Mouse (Mus musculus) ES-E14 (cell line): Measurements from ENCODE around the gene Tbc1d2b. TPM values are rescaled to one million over a fixed set of nuclear protein-coding genes. Genes with fewer than 3 reads are reported as not detected.

Experiments
- DNase-seq: peaks from one replicate; pipeline ENCODE4 v3.0.0-alpha.2; 2013; ENCODE audit warnings: low read depth, low spot score
- H3K27ac ChIP-seq: 2 replicates; pipeline ENCODE4 v1.5.1; 2012; ENCODE audit warnings: low read depth, mild to moderate bottlenecking, low read length, moderate library complexity, mixed read lengths; ENCODE audit not compliant: poor library complexity, insufficient read depth, severe bottlenecking
- H3K36me3 ChIP-seq: 2 replicates; pipeline ENCODE4 v1.6.1; 2012; ENCODE audit warnings: mild to moderate bottlenecking, low read length, moderate library complexity, mixed read lengths; ENCODE audit not compliant: control insufficient read depth, poor library complexity, insufficient read depth, severe bottlenecking
- H3K4me1 ChIP-seq, 2 experiments: fragments of 150-350 bp in 1 of 2; sonication (generic) in 1 of 2; 2 replicates each; pipeline ENCODE4 v1.6.1; 2012; ENCODE audit warnings: low read length in 2 of 2, mild to moderate bottlenecking in 1 of 2, mixed read lengths in 1 of 2; ENCODE audit not compliant: control insufficient read depth in 2 of 2, insufficient read depth in 2 of 2, poor library complexity in 1 of 2
- H3K4me3 ChIP-seq, 2 experiments: fragments of 150-350 bp in 1 of 2; sonication (generic) in 1 of 2; 2 replicates each; pipeline ENCODE4 v1.5.1; 2012; ENCODE audit warnings: low read length in 2 of 2, low read depth in 1 of 2, mild to moderate bottlenecking in 1 of 2, mixed read lengths in 1 of 2; ENCODE audit not compliant: insufficient read depth in 1 of 2, poor library complexity in 1 of 2, severe bottlenecking in 1 of 2
- H3K9ac ChIP-seq: 2 replicates; pipeline ENCODE4 v1.6.1; 2012; ENCODE audit warnings: low read depth, mild to moderate bottlenecking, low read length, mixed read lengths; ENCODE audit not compliant: poor library complexity, insufficient read depth, severe bottlenecking
- H3K9me3 ChIP-seq: fragments of 150-350 bp; sonication (generic); 2 replicates; pipeline ENCODE4 v1.6.1; 2012; ENCODE audit warnings: low read depth, mild to moderate bottlenecking, low read length; ENCODE audit not compliant: control insufficient read depth, insufficient read depth
- CHD2 ChIP-seq: IDR thresholded peaks from 2 replicates; pipeline ENCODE4 v1.6.1; 2014; ENCODE audit warnings: mild to moderate bottlenecking, low read depth, low read length, inconsistent platforms
- HCFC1 ChIP-seq: IDR thresholded peaks from 2 replicates; pipeline ENCODE4 v1.6.1; 2012; ENCODE audit warnings: low read length, inconsistent platforms, borderline replicate concordance; ENCODE audit not compliant: insufficient read depth
- MAFK ChIP-seq: IDR thresholded peaks from 2 replicates; pipeline ENCODE4 v1.6.1; 2014; ENCODE audit warnings: mild to moderate bottlenecking, low read depth, low read length, inconsistent platforms; ENCODE audit not compliant: insufficient read depth
- ZC3H11A ChIP-seq: IDR thresholded peaks from 2 replicates; pipeline ENCODE4 v1.6.1; 2012; ENCODE audit warnings: low read depth, mild to moderate bottlenecking, inconsistent platforms, low read length, borderline replicate concordance
- ZNF384 ChIP-seq: IDR thresholded peaks from 2 replicates; pipeline ENCODE4 v1.6.1; 2012; ENCODE audit warnings: low read depth, low read length, inconsistent platforms
- in situ Hi-C, 2 experiments: fragments of 600-800 bp; cut with MboI; formaldehyde crosslinking; loops; one replicate each; pipeline ENCODE4 v1.15.1; 2025; ENCODE audit warnings: low sequenced_read_pairs in 2 of 2, inconsistent platforms in 1 of 2; ENCODE audit not compliant: unreplicated experiment in 2 of 2
- total RNA-seq: library from RNA; depleted of rRNA; stranded (reverse); fragments of 300-350 nt; gene quantifications from 2 replicates; pipeline ENCODE4 v1.2.3, GENCODE M21; 2012

Tbc1d2b gene
- total RNA-seq, 1 experiment, result 10.2 TPM

DNA sequence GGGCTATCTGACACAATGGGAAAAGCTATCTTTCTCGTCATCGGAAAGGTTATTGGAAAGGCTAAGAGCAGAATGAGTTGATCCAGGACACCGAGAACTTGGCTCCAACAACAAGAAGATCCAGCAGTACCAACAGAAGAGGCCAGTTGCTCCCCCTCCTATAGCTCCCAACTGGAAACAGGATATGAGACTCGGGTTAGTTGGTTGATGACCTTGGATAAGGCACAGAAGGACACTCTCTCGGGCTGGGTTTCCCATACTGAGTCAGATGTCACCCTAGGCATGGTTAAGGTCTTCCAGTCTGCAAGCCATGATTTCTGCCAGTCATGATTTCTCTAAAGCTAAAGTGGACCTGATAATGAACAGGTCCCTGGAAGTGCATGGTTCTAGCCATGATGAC, 35.8 kb downstream of the Tbc1d2b start:
- Histone ChIP-seq H3K27ac (no peak overlapping the region), H3K9me3 (no peaks in the 10 kb centered on the region), H3K4me3 (no peak overlapping the region), H3K36me3 (no peaks in the 10 kb centered on the region), H3K4me1 (peaks cover 0 to 7% of the 10 kb centered on the region in 2 experiments; a peak in 1 of 4 replicates), H3K9ac (no peak overlapping the region)
- no peak for DNase-seq
- TF ChIP-seq ZNF384, result no peak
- no peak for TF ChIP-seq HCFC1
- no peak for TF ChIP-seq CHD2
- no peak for TF ChIP-seq ZC3H11A
- no peak for TF ChIP-seq MAFK
- in situ Hi-C loops, result no loop called here

DNA sequence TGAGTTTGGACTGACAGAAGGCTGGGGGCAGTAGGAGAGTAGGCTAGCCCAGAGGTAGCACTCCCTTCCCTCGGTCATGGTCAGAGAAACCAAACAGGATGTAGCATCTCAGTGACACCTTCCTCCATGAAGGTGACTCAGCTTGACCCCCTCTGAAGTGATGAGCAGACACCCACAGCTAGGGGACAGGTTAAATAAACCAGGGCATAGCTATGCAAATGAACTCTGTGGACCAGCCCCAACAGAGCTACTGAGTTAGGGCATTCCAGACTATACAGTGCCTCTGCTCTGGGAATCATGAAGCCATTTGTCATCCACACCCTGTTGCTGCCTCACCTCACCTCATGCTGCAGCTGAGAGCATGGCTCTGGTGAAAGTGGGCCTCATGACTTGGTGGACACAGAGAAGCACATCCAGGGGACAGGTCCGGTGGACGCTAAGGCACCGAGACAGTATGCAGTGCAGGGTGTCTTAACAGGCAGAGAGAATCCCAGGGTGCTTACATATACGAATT, 36.6 kb downstream of the Tbc1d2b start:
- in situ Hi-C loops, result no loop called here
- H3K4me3 ChIP-seq, result no peak overlapping the region

GRCm38 (mm10) chr9:90232781-90233690, 37.6 kb downstream of the Tbc1d2b start:
- no peak overlapping the region for H3K9ac ChIP-seq
- in situ Hi-C loops, result no loop called here

More for the DNA sequence above, 36.6 kb downstream of the Tbc1d2b start:
- Histone ChIP-seq H3K9me3 (no peaks in the 10 kb centered on the region), H3K27ac (no peak overlapping the region), H3K36me3 (no peaks in the 10 kb centered on the region), H3K9ac (no peak overlapping the region), H3K4me1 (peaks cover 0 to 7% of the 10 kb centered on the region in 2 experiments; a peak in 1 of 4 replicates)
- no peak for DNase-seq
- TF ChIP-seq ZNF384 (no peak), ZC3H11A (no peak), MAFK (no peak), CHD2 (no peak), HCFC1 (no peak)

GRCm38 (mm10) chr9:90227171-90227570, 43.4 kb downstream of the Tbc1d2b start:
- Histone ChIP-seq H3K4me3 (no peak overlapping the region), H3K27ac (no peak overlapping the region), H3K9me3 (no peaks in the 10 kb centered on the region), H3K36me3 (peaks cover 4% of the 10 kb centered on the region; the same call in 1 of the 2 replicates), H3K9ac (no peak overlapping the region), H3K4me1 (no peaks in the 10 kb centered on the region)
- TF ChIP-seq HCFC1, result no peak
- TF ChIP-seq CHD2, result no peak
- no peak for TF ChIP-seq MAFK
- TF ChIP-seq ZC3H11A, result no peak
- in situ Hi-C loops, result no loop called here
- no peak for DNase-seq

More at GRCm38 (mm10) chr9:90232781-90233690, 37.6 kb downstream of the Tbc1d2b start:
- Histone ChIP-seq H3K36me3 (no peaks in the 10 kb centered on the region), H3K4me3 (no peak overlapping the region), H3K27ac (no peak overlapping the region), H3K4me1 (peaks cover 0 to 7% of the 10 kb centered on the region in 2 experiments; a peak in 1 of 4 replicates), H3K9me3 (no peaks in the 10 kb centered on the region)
- no peak for TF ChIP-seq CHD2
- no peak for TF ChIP-seq ZNF384
- no peak for TF ChIP-seq HCFC1
- no peak for TF ChIP-seq ZC3H11A
- no peak for DNase-seq
